Mouse (Mus musculus): ENCODE data around the gene Rnf26. TPM values are rescaled to one million over a fixed set of nuclear protein-coding genes. Genes with fewer than 3 reads are reported as not detected.
"Not testable (repeated sequence)": the region's sequence is repeated elsewhere in the genome, so short reads cannot be mapped to it uniquely, and the experiment has no call there.

The Rnf26 gene
- total RNA-seq, 2 experiments from 2014 or later, result 28.4 to 28.6 TPM

DNA sequence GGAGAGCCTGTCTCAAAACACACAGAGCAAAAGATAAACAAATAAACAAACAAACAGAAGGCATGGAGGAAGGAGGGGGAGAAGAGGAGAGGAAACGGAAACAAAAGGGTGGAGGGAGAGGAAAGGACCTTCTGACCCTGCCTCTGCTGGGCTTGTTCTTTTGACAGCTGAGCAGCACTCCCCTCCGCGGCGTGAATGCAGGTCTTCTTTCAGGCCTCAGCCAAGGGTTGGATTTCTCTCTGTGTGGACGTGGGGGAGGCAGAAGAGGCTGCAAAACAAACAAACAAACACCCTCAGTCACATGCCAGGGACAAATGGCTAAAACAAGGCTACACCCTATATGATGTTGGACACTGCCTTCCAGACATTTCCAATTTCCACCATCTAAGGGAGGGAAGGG, 11.7 kb upstream of the Rnf26 start:
- no peak for DNase-seq

DNA sequence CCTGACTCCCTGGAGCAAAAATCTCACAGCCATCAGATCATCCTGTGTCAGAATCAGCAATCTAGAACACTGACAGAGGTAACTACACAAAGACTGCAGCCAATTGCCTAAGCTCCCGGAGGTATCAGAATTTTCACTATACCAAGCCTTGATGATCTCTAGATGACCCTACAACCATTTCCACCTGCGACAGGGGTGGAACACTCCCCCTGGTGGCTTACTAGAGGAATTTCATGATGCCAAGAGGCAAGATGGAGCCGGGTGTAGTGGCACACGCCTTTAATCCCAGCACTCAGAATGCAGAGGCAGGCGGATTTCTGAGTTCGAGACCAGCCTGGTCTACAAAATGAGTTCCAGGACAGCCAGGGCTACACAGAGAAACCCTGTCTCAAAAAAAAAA, 11.0 kb upstream of the Rnf26 start:
- no peak for DNase-seq

GRCm38 (mm10) chr9:44119948-44120465, 6.7 kb upstream of the Rnf26 start:
- no peak for DNase-seq

DNA sequence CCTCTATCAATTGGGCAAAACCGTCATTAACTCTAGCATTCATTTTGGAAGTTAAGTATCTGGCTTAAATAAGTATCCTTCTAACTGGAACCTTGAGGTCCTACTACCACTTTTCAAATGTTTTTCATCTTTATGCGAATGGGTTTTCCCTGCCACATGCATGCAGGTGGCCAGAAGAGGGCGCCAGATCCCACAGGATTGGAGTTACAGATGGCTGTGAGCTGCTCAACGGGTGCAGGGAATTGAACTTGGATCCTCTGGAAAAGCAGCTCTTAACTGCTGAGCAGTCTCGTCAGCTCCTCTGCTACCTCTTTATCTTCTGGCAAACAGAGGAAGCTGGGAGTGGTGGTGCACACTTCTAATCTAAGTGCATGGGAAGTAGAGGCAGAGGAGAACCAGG, 5.7 kb upstream of the Rnf26 start:
- no peak for DNase-seq

DNA sequence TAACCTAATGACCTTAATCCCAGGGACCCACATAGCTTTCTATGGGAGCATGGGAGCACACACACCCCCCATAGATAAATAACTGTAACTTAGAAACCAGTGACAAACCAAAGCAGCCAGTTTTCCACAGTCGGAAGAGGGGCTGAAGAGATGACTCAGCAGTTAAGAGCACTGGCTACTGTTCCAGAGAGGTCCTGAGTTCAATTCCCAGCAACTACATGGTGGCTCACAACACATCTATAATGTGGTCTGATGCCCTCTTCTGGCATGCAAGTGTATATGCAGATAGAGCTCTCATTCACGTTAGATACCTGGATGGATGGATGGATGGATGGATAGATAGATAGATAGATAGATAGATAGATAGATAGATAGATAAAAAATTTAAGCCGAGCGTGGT, 2.9 kb upstream of the Rnf26 start:
- DNase-seq, result no peak

GRCm38 (mm10) chr9:44115599-44115998, 2.3 kb upstream of the Rnf26 start:
- DNase-seq, result no peak

DNA sequence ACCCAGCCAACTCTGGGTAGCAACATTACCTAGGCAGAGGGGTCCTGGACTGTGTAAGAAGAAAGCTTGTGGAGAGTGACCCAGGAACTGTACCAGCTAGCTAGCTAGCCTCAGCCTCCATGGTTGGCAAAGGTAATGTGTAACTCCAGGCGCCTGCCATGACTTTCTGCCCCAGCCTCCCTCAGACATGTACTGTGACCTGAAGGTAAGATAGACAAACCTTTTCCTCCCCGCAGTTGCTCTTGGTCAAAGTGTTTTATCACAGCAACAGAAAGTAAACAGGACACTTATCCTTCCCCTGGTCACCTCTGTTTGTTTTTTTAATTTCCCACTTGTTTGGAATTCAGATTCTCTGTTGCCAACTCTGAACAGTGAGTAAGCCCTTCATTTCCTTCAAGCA, 1.1 kb upstream of the Rnf26 start:
- no peak for DNase-seq

DNA sequence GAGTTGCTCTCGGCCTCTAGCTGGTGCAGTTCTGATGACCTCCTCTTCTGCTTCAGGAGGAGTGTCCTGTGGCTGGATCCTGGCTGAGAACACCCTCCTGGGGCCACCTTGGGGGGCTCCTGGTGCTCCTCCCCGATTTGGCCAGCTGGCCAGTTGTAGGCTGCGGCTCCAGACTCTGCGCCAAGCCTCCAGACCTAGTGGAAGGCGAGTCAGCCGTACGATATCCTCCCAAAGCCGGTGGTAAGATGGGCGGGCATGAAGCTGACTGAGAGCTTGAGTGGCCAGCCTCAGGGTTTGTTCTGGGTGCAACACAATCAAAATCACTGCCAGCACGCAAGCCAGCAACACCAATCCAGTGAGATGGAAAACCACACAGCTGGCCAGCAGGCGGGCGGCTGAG, 1.4 kb downstream of the Rnf26 start:
- not testable (repeated sequence) for DNase-seq

- peak; percentile 70 to 81 for DNase-seq
Observed at GRCm38 (mm10) chr9:44109360-44110095, 3.8 kb downstream of the Rnf26 start.

GRCm38 (mm10) chr9:44108269-44109055, 4.9 kb downstream of the Rnf26 start:
- DNase-seq, result no peak

DNA sequence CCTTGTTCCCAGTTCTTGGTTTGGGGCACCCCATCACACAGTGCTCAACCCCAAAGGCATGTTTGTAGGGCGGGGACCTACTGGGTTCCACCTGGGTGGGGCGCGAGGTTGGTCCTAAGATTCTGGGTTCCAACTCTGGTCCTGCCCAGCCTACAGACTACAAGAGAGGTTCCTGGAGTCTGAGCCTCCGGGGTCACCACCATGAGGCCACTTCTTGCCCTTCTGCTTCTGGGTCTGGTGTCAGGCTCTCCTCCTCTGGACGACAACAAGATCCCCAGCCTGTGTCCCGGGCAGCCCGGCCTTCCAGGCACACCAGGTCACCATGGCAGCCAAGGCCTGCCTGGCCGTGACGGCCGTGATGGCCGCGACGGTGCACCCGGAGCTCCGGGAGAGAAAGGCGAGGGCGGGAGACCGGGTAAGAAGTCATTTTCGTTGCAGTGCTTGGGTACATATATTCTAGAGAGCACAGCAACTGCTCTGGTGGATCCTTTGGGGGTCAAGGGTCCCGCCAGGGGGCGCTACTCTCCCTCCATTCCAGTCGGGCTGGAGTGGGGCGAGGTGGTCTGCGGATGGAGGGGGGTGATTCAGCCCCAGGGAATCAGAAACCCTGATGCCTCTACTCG, 5.6 kb downstream of the Rnf26 start:
- DNase-seq, result no peak

GRCm38 (mm10) chr9:44107110-44107509, 6.2 kb downstream of the Rnf26 start, which contains the start of gene C1qtnf5:
TSS of gene C1qtnf5 (plus strand) at chr9:44107245.
- DNase-seq, result peak; percentile 71 to 77

DNA sequence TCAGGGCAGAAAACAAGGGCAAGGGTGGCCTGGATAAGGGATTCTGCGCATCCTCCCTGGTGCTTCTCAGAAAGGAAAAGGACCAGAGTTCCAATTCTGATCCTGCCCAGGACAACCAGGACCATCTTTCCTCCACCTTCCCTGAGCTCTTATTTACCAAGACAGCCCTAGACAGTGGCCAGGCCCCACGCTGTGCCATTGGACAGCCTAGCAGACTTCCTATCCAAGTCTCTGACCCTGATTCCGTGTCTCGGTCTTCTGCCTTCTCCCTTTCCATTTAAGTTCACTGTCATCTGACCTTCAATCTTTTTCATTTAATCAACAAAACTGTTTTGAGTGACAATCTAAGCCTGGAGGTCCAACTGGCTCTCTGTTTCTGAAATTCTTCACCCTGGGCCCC, 6.7 kb downstream of the Rnf26 start:
- no peak for DNase-seq

- DNase-seq, result no peak
Observed at GRCm38 (mm10) chr9:44106182-44106581, 7.1 kb downstream of the Rnf26 start.

GRCm38 (mm10) chr9:44105781-44106180, 7.5 kb downstream of the Rnf26 start:
- DNase-seq, result no peak

DNA sequence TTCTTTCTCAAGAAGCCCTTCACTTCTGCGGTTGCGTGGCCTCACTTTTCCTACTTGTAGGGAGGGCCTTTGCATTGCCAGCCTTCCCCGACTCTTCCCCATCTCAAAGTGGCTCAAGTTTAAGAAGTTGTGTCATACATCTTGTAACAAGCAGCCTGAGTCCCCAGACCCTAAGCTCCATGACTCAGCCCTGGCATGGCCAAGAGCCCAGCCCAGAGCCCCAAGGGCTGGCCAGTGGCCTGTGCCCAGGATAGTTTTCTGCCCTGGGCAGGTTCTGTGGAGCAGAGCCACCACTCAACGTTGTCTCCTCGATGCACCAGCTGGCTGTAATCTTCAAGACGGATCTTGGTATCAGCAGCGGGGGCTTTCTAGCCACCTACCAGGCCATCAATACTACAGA, 8.4 kb downstream of the Rnf26 start:
- DNase-seq, result no peak

- DNase-seq, result no peak
Observed at GRCm38 (mm10) chr9:44101490-44101889, 11.8 kb downstream of the Rnf26 start, which contains the start of gene Mfrp. TSS of gene Mfrp (plus strand) at chr9:44101729.

DNA sequence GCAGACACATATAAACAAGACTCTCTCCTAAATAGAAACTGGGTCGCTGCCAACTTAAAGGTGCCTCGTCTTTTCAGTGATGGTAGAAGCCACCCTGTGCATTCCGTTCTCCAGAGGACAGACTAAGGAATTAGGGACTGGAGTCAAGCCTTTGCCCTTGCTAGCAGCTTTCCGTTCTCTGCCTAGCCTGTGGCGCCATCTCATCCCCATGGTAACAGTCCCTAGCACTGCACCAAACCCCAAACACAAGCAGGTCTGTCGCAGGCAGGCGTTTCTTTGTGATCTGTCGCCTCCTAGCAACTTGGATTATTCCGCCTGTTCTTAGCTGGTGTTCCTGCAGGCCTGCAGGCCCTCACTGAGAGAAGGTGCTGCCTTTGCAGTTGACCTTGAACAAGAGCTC, 16.8 kb downstream of the Rnf26 start:
- peak; percentile 57 to 70 for DNase-seq

DNA sequence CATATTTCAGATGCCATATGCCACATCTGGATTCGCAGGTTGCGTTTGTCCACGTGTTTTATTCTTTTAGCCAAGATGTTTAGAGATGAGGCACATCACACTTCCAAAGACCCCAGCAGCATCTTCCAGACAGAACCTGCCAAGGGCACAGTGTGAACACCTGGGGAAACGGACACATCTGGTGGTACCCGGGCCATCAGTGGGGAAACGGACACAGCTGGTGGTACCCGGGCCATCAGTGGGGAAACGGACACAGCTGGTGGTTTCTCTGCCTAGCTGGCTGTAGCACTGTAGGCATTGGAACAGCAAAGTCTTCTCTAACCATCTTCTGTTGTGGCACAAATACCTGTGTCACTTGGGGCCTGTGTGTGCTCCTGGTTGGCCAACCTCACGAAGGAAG, 17.5 kb downstream of the Rnf26 start:
- no peak for DNase-seq

- DNase-seq, result no peak
Observed at GRCm38 (mm10) chr9:44094737-44095136, 18.6 kb downstream of the Rnf26 start.

DNA sequence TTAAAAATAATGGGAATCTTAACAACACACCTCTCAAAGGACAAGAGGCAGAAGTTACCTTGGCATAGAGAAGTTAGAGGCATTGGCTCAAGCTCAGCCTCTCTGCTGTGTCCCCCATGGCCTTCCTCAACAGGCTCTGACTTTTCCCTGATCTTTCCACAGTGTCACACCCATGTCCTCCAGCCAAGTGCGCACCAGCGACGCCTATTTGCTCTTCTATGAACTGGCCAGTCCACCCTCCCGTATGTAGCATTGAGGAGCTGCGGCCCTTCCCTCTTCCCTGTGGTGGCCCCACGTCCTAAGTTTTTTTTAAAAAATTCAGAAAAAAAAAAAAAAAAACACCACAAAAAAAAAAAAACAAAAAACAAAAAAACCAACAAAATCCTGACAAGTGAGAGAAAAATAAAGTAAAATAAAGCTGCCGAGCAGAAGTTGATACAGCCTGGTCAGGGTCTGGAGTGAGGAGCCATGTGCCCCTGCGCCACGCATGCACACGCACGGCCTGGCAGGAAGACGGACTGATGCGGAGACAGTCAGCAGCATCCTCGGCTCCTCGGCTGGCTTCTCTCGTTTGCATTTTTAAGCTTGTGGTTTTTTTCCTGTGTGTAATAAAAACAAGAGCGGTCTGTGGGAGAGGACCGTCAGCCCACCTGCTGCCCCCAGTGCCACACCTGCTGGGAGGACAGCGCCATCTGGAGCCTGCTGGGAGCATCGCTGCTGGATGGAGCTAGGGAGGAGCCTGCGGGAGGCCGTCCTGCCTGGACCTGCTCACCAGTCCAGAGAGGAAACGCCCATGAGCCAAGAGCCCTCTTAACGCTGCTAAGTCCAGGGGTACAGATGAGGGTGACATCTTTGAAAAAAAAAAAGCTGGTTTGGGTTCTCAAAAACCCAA, 19.5 kb downstream of the Rnf26 start:
- peak; percentile 79 to 81 for DNase-seq

Measured in layer of hippocampus, postnatal 36 days (tissue).